Mouse (Mus musculus): ENCODE measurements at regions not wholly inside any gene's neighbourhood (a gene's known extent, or its start where the extent isn't known, plus 50 kb on each side); places are given as distances from the start of the nearest gene placed in this dataset.

DNA sequence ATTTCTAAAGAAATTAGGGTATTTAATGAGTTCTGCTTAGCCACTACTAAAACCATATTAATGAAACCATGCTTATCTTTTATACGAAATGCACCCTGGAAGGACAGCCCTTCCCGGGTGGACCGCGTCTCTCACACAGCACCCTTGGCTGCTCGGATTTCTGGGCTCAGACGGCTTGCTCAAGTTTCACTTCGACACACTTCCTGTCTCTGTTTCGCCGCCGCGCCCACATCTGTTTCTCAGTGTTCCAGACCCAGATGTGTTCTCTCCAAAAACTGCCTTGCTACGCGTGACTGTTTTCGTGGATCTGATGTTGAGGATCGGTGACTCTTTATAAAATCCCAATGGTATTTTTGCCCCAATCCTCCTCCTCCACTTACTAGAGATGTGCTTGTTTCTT lies 205.7 kb downstream of the Rnd3 start:
- TF ChIP-seq POLR2A (IDR thresholded peaks at IDR 0.05; ENCODE audit: insufficient read depth, low read depth, low read length): no peak
- TF ChIP-seq CTCF (IDR thresholded peaks at IDR 0.05; ENCODE audit: insufficient read depth, low read depth, low read length): no peak
